Mouse (Mus musculus): ENCODE results near the gene Trim67.

DNA sequence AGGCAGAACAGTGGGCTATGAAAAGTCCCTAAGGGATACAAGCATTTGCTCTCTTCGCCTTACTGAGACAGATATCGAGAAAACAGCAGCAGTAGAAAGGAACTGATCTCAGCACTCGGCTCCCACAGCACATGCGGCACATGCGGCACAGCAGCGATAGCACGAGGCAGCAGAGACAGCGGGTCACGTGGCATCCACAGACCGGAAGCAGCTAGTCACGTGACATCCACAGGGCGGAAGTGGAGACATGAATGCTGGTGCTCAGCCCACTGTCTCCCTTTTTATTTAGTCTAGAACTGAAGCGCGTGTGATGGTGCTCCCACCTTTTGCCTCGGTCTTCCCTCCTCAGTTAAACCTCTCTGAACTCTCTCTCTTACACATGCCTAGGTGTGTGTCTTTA is 9.7 kb upstream of the Trim67 start:
- TF ChIP-seq ELF1 (IDR thresholded peaks at IDR 0.05; ENCODE audit: low read depth, low read length) (no peak), RCOR1 (conservative IDR thresholded peaks at IDR 0.05; ENCODE audit: low read depth, low read length) (no peak), MAX (IDR thresholded peaks at IDR 0.05; ENCODE audit: low read length) (0 out of 2 replicates have a peak, but pooled peaks have one; percentile 17), CTCF (conservative IDR thresholded peaks at IDR 0.05 in 1 of 2, IDR thresholded peaks at IDR 0.05 in 1 of 2; ENCODE audit: low read depth in 2 of 2, low read length in 2 of 2) (no peak), CHD2 (IDR thresholded peaks at IDR 0.05; ENCODE audit: low read length) (no peak), MAZ (IDR thresholded peaks at IDR 0.05; ENCODE audit: low read depth, low read length) (no peak)
